Mouse (Mus musculus) intestine, embryonic 15.5 days (tissue): ENCODE data around the gene Stum. TPM values are rescaled to one million over a fixed set of nuclear protein-coding genes. Genes with fewer than 3 reads are reported as not detected.
"Not testable (repeated sequence)": the region's sequence is repeated elsewhere in the genome, so short reads cannot be mapped to it uniquely, and the experiment has no call there.

ENCODE experiments used
- ATAC-seq: fragments of 200-750 bp; cut with Nextera tagmentation; 2 replicates; pipeline ENCODE4 v1.8.0; 2017; ENCODE audit warnings: moderate TSS enrichment, moderate library complexity
- H3K27ac ChIP-seq: fragments of 300-500 bp; sonication (generic); 2 replicates; pipeline ENCODE4 v1.5.1; 2015; ENCODE audit warnings: mild to moderate bottlenecking, inconsistent platforms
- H3K27me3 ChIP-seq: fragments of 300-500 bp; sonication (generic); replicated peaks from 2 replicates; pipeline ENCODE4 v1.6.1; 2015; ENCODE audit warnings: inconsistent platforms
- H3K36me3 ChIP-seq: fragments of 300-500 bp; sonication (generic); 2 replicates; pipeline ENCODE4 v1.6.1; 2015; ENCODE audit warnings: inconsistent platforms
- H3K4me1 ChIP-seq: fragments of 300-500 bp; sonication (generic); replicated peaks from 2 replicates; pipeline ENCODE4 v1.6.1; 2015; ENCODE audit warnings: inconsistent platforms
- H3K4me2 ChIP-seq: fragments of 300-500 bp; sonication (generic); replicated peaks from 2 replicates; pipeline ENCODE4 v1.6.1; 2015; ENCODE audit warnings: mild to moderate bottlenecking, inconsistent platforms
- H3K4me3 ChIP-seq: fragments of 300-500 bp; sonication (generic); replicated peaks from 2 replicates; pipeline ENCODE4 v1.5.1; 2015; ENCODE audit warnings: inconsistent platforms
- H3K9ac ChIP-seq: fragments of 300-500 bp; sonication (generic); 2 replicates; pipeline ENCODE4 v1.6.1; 2015; ENCODE audit warnings: inconsistent platforms
- H3K9me3 ChIP-seq: fragments of 300-500 bp; sonication (generic); 2 replicates; pipeline ENCODE4 v1.6.1; 2016; ENCODE audit warnings: inconsistent platforms
- WGBS: fragments of 180-500 bp; shearing (Covaris S2); methylation state at CpG from one replicate; pipeline ENCODE4 v1.1.7; 2015; 5-methylcytosine and 5-hydroxymethylcytosine counted together
- polyA plus RNA-seq: library from polyadenylated mRNA; unstranded; fragments of >200 nt; fragmentation: Nextera tagmentation; extraction: Ambion mirVana; gene quantifications from 2 replicates; pipeline ENCODE4 v1.2.1, GENCODE M21; 2015

Gene Stum
- 1.4 and 1.6 TPM in 2 replicates for polyA plus RNA-seq

DNA sequence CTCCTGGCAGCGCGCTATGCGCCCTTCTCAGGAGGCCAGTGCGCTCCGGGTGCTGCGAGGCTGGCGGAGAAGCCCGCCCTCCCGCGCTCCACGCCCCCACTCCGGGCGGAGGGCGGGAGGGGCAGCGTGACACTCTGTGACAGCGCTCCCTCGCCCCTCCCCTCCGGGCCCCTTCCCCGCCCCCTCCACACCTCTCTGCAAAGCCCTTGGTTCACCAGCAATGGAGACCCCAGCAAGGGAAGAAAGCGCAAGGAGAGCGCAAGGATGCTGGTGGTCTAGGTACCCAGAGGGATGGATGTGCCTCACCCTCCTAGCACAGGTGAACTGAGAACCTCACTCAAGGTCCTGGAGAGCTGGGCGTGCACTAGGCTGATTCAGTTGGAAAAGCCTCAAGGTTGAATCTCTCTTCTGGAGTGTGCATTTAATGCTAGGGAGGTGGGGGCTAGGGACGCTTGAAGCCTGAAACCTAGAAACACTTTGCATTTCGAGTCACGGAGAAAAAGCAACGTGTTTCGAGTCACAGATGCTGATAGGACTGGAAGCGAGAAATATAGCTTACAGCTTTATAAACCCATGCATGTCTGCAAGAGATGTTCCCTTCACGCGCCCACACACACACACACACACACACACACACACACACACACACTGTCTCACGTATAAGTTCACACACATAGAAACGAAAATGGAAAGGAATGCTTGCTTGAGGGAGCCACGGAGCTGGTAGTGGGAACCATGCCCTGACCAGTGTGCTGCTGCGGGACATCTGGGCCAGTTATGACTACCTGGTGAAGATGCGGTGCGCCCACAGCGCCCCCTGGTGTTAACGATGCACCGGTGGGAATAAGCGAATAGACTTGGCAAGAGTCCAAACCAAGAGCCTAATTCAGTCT, at the start of gene Stum:
Stum (minus strand) TSS at position 106 of the 893 bp plus-strand sequence.
- Histone ChIP-seq H3K4me1 (peaks cover 19% of the 10 kb centered on the region), H3K4me3 (peak within 1 kb of the TSS; percentile 40), H3K27me3 (peaks cover 34% of the 10 kb centered on the region), H3K4me2 (peak within 1 kb of the TSS; percentile 88), H3K27ac (no peak within 1 kb of the TSS), H3K36me3 (no peaks in the 10 kb centered on the region), H3K9ac (peak within 1 kb of the TSS; percentile 35; the same call in 1 of the 2 replicates), H3K9me3 (no peaks in the 10 kb centered on the region)
- ATAC-seq, result peak; percentile 73
- 4% methylated on average over 38 of the region's 40 CpGs for WGBS

DNA sequence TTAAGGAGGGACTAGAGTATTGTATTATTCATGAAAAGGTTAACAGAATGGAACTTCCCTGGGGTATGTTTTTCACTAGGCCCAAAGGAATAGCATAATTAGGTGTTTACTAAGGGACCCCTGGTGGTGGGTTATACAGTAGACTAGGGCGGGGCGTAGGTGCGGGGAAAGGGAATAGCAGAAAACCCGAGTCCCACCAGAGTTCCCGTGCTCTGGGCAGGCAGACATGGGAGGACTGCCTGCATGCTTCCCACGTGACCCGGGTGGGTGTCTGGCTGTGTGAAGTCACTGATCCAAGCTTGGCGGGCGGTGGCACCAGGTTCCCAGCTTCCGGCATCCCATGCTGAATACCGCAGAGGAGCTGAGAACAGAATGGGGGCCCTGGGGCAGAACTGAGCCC, 49.4 kb upstream of the Stum start:
- Histone ChIP-seq H3K4me3 (no peak overlapping the region), H3K9ac (no peak overlapping the region), H3K4me1 (no peaks in the 10 kb centered on the region), H3K36me3 (no peaks in the 10 kb centered on the region), H3K4me2 (no peak overlapping the region), H3K9me3 (no peaks in the 10 kb centered on the region), H3K27ac (no peak overlapping the region), H3K27me3 (no peaks in the 10 kb centered on the region)
- no peak for ATAC-seq
- WGBS, result 95% methylated on average over 11 of the region's 11 CpGs

DNA sequence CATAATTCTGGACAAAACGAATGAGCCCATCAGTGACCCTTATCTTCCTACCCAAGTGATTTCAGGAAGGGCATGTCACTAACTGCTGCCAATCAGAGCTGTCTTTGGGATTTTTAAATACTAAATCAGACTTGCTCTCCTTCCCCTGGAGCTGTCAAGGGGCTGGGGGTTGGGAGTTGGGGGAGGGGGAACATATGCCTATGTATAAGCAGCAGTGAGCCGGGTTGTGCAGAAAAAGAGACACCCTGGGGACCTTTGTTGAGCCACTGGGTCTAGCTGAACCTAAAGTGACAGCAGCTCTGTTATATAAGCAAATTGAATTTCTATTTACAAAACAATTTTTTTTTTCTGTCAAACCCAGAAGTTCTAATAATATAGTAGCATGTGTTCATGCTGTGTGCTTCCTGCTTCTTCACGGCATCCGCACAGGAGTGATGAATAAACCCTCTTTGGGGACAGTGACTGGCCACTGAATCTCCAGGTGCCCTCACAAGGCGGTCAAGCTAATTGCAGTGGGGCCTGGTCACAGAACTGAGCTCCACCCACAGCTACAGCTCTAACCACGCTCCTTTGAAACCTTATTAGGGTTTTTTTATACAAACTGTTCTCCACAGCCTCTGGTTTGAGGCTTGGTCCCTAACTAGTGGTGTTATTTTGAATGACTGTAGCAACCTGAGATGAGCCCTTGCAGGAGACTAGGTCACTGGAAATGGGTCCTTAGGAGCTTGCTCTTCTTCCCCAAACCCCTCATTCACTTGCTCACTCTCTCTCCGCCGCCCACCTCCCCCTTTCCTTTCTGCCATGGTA, 47.4 kb upstream of the Stum start:
- H3K9me3 ChIP-seq, result no peaks in the 10 kb centered on the region
- WGBS, result 56% methylated on average over 8 of the region's 8 CpGs

DNA sequence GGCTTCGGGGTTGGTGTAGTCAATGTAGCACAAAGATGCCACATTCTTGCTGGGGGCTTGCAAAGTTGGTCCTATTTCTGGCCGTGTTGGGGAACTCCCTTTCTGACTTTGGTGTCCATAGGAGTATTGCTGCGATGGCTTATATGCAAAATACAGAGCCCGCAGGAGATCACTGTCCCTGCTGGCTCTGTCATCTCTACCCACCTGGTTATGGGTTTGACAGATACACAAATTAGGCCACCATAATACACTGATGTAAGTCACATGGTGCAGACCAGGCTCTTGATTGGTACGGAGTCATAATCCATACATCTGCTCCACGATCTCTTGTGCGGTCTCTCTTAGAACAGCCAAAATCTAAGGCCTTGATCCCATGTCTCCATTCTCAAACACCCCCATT, 46.5 kb upstream of the Stum start:
- Histone ChIP-seq H3K27me3 (no peaks in the 10 kb centered on the region), H3K4me3 (no peak overlapping the region), H3K27ac (no peak overlapping the region), H3K4me1 (no peaks in the 10 kb centered on the region), H3K9ac (no peak overlapping the region), H3K4me2 (no peak overlapping the region), H3K9me3 (no peaks in the 10 kb centered on the region), H3K36me3 (no peaks in the 10 kb centered on the region)
- 92% methylated on average over 7 of the region's 7 CpGs for WGBS
- no peak for ATAC-seq

More for the DNA sequence above, 47.4 kb upstream of the Stum start:
- Histone ChIP-seq H3K4me3 (no peak overlapping the region), H3K4me1 (no peaks in the 10 kb centered on the region), H3K9ac (no peak overlapping the region), H3K27me3 (no peaks in the 10 kb centered on the region), H3K27ac (no peak overlapping the region), H3K36me3 (no peaks in the 10 kb centered on the region), H3K4me2 (no peak overlapping the region)
- no peak for ATAC-seq

DNA sequence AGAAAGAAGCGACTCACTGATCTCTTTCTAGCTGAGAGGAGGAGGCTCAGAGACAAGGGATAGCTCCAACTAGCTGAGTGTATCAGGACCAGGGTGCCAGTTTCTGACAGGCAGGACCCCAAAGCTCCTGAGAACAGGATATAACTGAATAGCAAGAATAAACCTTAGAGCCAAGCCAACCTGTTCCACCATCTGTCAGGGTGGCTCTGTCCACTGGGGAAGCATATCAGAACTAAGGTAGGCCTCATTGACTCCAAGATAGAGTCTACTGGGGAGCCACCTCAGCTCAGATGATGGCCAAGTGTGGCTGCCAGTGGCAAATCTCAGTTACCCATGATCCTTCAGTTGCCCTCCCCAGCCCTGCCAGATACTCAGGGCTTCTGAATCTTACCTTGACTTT, 42.0 kb upstream of the Stum start:
- 74% methylated on average over 1 of the region's 1 CpGs for WGBS
- no peak for ATAC-seq
- Histone ChIP-seq H3K27me3 (no peaks in the 10 kb centered on the region), H3K9me3 (no peaks in the 10 kb centered on the region), H3K36me3 (no peaks in the 10 kb centered on the region), H3K4me2 (no peak overlapping the region), H3K4me3 (no peak overlapping the region), H3K27ac (no peak overlapping the region), H3K4me1 (no peaks in the 10 kb centered on the region), H3K9ac (no peak overlapping the region)

DNA sequence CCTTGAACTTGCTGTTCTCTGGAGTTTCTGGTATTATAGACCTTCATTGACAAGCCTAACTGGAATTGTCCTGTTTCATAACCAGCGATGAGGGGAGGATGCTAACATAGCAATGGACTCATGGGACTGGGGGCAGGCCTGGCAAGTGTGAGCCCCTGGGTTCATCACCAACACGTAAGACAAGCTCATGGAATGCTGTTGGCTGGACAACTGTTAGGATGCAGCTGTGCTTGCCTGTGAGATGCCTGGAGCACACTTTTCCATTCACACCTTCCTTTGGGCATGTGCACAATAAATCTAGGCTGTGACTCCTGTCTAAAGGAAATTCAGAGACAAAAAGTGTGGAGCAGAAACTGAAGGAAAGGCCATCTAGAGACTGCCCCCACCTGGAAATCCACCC, 40.0 kb upstream of the Stum start:
- H3K36me3 ChIP-seq, result no peaks in the 10 kb centered on the region
- no peak overlapping the region for H3K27ac ChIP-seq
- ATAC-seq, result no peak
- H3K27me3 ChIP-seq, result no peaks in the 10 kb centered on the region
- H3K9me3 ChIP-seq, result no peaks in the 10 kb centered on the region
- 79% methylated on average over 2 of the region's 2 CpGs for WGBS
- 0 out of 2 replicates have a peak, but pooled peaks cover 4% of the 10 kb centered on the region for H3K4me1 ChIP-seq
- H3K4me3 ChIP-seq, result no peak overlapping the region
- H3K4me2 ChIP-seq, result no peak overlapping the region
- no peak overlapping the region for H3K9ac ChIP-seq

DNA sequence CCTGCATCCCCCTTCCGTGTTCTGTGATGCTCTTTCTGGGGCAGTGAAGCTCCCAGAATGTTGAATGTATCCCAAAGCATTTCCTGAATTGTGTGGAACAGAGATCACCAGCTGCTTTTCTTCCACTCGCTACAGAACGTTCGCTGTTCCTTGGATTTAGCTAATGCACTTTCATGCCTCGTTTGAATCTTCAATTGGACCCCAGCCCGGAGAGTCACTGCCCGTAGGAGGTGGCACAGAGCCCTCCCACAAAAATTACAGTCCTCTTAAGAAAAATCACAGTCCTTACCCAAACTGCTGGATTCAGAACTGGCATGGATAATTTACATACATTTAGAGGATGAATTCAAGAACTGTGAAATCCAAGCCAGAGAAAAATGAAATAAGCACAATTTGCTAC, 36.9 kb upstream of the Stum start:
- WGBS, result 43% methylated on average over 7 of the region's 7 CpGs
- H3K36me3 ChIP-seq, result no peaks in the 10 kb centered on the region

DNA sequence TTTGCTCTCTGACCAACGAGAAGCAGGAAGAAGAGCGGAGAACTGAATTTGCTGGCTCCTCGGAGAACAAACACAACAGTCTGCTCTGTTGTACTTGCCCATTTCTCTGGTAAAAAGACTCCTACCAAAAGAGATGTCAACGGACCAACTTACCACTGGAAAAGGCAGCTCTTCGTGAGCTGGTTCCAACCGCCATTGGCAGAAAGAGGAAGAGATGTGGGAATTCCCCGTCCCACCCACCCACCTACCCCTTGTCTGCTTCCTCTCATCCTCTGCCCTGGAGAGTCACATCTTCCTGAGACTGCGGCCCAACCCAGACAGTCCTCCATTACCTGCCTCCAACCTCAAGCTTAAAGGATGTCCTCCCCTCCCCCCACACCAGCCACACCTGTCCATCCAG, 36.2 kb upstream of the Stum start:
- WGBS, result 86% methylated on average over 8 of the region's 8 CpGs
- Histone ChIP-seq H3K27me3 (no peaks in the 10 kb centered on the region), H3K9ac (no peak overlapping the region), H3K36me3 (no peaks in the 10 kb centered on the region), H3K4me1 (0 out of 2 replicates have a peak, but pooled peaks cover 4% of the 10 kb centered on the region), H3K9me3 (no peaks in the 10 kb centered on the region), H3K4me3 (no peak overlapping the region), H3K4me2 (no peak overlapping the region), H3K27ac (no peak overlapping the region)
- no peak for ATAC-seq

More for the DNA sequence above, 36.9 kb upstream of the Stum start:
- Histone ChIP-seq H3K4me3 (no peak overlapping the region), H3K4me1 (0 out of 2 replicates have a peak, but pooled peaks cover 4% of the 10 kb centered on the region), H3K9ac (no peak overlapping the region), H3K27ac (no peak overlapping the region), H3K9me3 (no peaks in the 10 kb centered on the region), H3K27me3 (no peaks in the 10 kb centered on the region), H3K4me2 (no peak overlapping the region)
- no peak for ATAC-seq

DNA sequence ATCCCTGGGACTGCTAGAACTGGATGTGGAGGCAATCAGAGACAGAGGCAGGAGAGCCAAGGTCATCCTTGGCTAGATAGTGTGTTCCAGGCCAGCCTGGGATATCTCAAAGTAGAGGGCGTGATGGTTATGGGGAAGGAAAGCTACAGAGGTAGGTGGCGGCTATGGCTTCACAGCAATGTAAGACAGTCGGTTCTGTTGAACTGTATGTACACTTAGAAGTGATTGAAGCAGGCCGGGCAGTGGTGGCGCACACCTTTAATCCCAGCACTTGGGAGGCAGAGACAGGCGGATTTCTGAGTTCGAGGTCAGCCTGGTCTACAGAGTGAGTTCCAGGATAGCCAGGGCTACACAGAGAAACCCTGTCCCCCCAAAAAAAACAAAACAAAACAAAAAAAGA, 35.6 kb upstream of the Stum start:
- not testable (repeated sequence) for H3K27me3 ChIP-seq, H3K4me1 ChIP-seq, H3K9ac ChIP-seq, H3K4me2 ChIP-seq, H3K36me3 ChIP-seq, H3K4me3 ChIP-seq, H3K27ac ChIP-seq, ATAC-seq, H3K9me3 ChIP-seq
- WGBS, result 95% methylated on average over 7 of the region's 7 CpGs

DNA sequence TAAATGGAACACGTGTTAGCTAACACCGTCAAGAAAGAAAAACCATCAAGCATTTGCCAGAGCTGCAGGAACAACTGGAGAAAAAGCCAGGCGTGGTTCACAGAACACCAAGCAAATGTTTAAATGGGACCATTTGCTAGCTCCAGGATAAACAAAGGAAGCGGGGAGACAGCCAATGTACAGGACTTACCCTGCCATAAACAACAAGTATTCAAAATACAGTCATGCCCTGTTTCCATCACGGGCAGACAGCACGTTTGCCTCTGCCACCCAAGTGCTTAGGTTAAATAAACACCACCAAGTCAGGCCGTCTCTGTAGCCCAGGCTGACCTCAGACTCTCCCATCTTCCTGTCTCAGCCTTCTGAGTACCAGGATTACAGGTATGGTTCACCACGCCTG, 35.1 kb upstream of the Stum start:
- no peak for ATAC-seq
- Histone ChIP-seq H3K27ac (no peak overlapping the region), H3K9ac (no peak overlapping the region), H3K4me2 (no peak overlapping the region), H3K36me3 (no peaks in the 10 kb centered on the region), H3K4me3 (no peak overlapping the region), H3K4me1 (0 out of 2 replicates have a peak, but pooled peaks cover 4% of the 10 kb centered on the region), H3K9me3 (no peaks in the 10 kb centered on the region), H3K27me3 (no peaks in the 10 kb centered on the region)
- 44% methylated on average over 8 of the region's 8 CpGs for WGBS

DNA sequence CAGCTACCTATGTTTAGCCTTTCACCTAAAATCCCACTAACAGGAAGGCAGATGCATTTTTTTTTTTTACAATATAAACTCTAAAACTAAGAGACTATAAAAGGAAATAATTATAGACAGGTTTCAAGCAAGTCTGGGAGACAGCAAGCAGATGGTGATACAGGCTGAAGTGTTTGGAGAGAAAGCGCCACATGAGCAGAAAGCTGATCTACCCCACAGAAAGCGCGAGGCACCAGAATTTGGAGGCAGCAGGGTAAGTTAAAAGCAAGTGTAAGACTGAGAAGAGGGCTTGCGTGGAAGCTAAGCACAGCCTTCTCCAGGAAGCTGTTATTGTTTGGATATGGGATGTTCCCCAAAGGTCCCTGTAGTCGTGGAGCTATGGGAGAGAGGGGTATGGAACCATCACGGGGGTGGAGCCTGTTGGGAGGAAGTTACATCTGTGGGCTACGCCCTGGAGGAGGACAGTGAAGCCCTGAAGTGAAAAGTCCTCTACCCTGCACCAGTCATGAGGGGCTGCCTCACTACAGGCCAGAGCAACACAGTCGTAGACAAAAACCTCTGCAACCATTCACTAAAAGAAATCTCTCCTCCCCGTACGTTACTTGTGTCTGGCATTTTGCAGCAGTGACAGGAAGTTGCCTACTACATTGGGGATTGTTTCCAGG, 34.2 kb upstream of the Stum start:
- Histone ChIP-seq H3K9ac (no peak overlapping the region), H3K36me3 (no peaks in the 10 kb centered on the region), H3K27ac (no peak overlapping the region), H3K27me3 (no peaks in the 10 kb centered on the region), H3K9me3 (no peaks in the 10 kb centered on the region), H3K4me1 (0 out of 2 replicates have a peak, but pooled peaks cover 4% of the 10 kb centered on the region), H3K4me3 (no peak overlapping the region), H3K4me2 (no peak overlapping the region)
- 48% methylated on average over 10 of the region's 10 CpGs for whole genome bisulfite sequencing
- ATAC-seq, result no peak

DNA sequence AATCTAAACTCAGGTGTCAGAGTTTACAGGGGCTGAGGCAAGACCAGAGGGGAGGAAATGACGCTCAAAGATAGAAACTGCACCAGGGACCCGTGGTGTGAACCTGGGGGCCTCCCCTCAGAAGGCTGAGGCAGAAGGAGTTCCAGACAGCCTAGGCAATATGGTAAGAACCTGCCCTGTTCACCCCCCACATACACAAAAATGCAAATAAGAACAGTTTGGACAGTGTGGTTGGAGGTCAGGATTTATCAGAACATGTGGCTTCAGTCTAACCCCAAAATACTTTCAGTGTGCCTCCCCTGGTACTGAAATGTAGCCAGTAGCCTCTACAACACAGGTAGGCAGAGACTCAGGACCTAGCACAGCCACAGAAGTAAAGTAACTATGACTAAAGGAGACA, 30.8 kb upstream of the Stum start:
- Histone ChIP-seq H3K4me2 (no peak overlapping the region), H3K36me3 (no peaks in the 10 kb centered on the region), H3K27ac (0 out of 2 replicates have a peak overlapping the region, but pooled peaks have one; percentile 3), H3K9me3 (no peaks in the 10 kb centered on the region), H3K4me3 (no peak overlapping the region), H3K9ac (no peak overlapping the region), H3K4me1 (peaks cover 6% of the 10 kb centered on the region), H3K27me3 (no peaks in the 10 kb centered on the region)
- ATAC-seq, result no peak
- 58% methylated on average over 2 of the region's 2 CpGs for WGBS
